Mouse (Mus musculus) C2C12 (cell line): ENCODE measurements around the gene Adgrb2. TPM values are rescaled to one million over a fixed set of nuclear protein-coding genes. Genes with fewer than 3 reads are reported as not detected.
A peak's percentile ranks its signal among the peaks of the same experiment; 100 is the strongest.

Experiments used
- H3K27me3 ChIP-seq: one replicate; pipeline ENCODE4 v1.6.1; 2011; ENCODE audit not compliant: control insufficient read depth, insufficient read depth, insufficient read length
- H3K36me3 ChIP-seq: one replicate; pipeline ENCODE4 v1.6.1; 2011; ENCODE audit not compliant: control insufficient read depth, insufficient read depth
- H3K4me3 ChIP-seq: one replicate; pipeline ENCODE4 v1.5.1; 2011; ENCODE audit warnings: mild to moderate bottlenecking, control low read depth; ENCODE audit not compliant: poor library complexity, insufficient read depth, severe bottlenecking
- H3K79me2 ChIP-seq: one replicate; pipeline ENCODE4 v1.6.1; 2011; ENCODE audit not compliant: control insufficient read depth, insufficient read depth
- H3K79me3 ChIP-seq: one replicate; pipeline ENCODE4 v1.6.1; 2011; ENCODE audit warnings: low read depth, control low read depth
- H3ac ChIP-seq: one replicate; pipeline ENCODE3; 2011; ENCODE audit warnings: low read depth; ENCODE audit not compliant: control insufficient read depth, insufficient read length
- CEBPB ChIP-seq: IDR thresholded peaks from one replicate; pipeline ENCODE4 v1.6.1; 2011; ENCODE audit warnings: low read depth, mild to moderate bottlenecking, control low read depth, moderate library complexity
- CTCF ChIP-seq: IDR thresholded peaks from one replicate; pipeline ENCODE4 v1.5.1; 2011; ENCODE audit not compliant: control insufficient read depth, insufficient read depth, insufficient read length
- FOSL1 ChIP-seq: IDR thresholded peaks from one replicate; pipeline ENCODE4 v1.8.0; 2011; ENCODE audit warnings: mild to moderate bottlenecking, low read length; ENCODE audit not compliant: poor library complexity, insufficient read depth, severe bottlenecking
- MAX ChIP-seq: IDR thresholded peaks from one replicate; pipeline ENCODE4 v1.6.1; 2011; ENCODE audit warnings: mild to moderate bottlenecking, control low read depth
- MYOD1 ChIP-seq: IDR thresholded peaks from one replicate; pipeline ENCODE4 v1.6.1; 2011; ENCODE audit warnings: low read depth; ENCODE audit not compliant: control insufficient read depth, insufficient read length
- MYOG ChIP-seq: IDR thresholded peaks from one replicate; pipeline ENCODE4 v1.6.1; 2011; ENCODE audit not compliant: control insufficient read depth, insufficient read length; ENCODE audit errors: extremely low read depth
- USF1 ChIP-seq: IDR thresholded peaks from one replicate; pipeline ENCODE4 v1.6.1; 2011; ENCODE audit warnings: low read depth, mild to moderate bottlenecking, control low read depth, moderate library complexity
- long read RNA-seq, 2 experiments: library from polyadenylated mRNA; unstranded; transcript quantifications; one replicate each; pipeline ENCODE4 v2.0.0; 2019 to 2020
- polyA plus RNA-seq: library from polyadenylated mRNA; unstranded; fragments of >200 nt; fragmentation: generic; extraction: Trizol; gene quantifications from one replicate; pipeline ENCODE4 v1.2.1, GENCODE M21; 2012; ENCODE audit warnings: missing spikeins

Adgrb2 gene
- 0.06 TPM for polyA plus RNA-seq
- long read RNA-seq, experiment 1, result 0 reads
- long read RNA-seq, experiment 2, result 0 reads

DNA sequence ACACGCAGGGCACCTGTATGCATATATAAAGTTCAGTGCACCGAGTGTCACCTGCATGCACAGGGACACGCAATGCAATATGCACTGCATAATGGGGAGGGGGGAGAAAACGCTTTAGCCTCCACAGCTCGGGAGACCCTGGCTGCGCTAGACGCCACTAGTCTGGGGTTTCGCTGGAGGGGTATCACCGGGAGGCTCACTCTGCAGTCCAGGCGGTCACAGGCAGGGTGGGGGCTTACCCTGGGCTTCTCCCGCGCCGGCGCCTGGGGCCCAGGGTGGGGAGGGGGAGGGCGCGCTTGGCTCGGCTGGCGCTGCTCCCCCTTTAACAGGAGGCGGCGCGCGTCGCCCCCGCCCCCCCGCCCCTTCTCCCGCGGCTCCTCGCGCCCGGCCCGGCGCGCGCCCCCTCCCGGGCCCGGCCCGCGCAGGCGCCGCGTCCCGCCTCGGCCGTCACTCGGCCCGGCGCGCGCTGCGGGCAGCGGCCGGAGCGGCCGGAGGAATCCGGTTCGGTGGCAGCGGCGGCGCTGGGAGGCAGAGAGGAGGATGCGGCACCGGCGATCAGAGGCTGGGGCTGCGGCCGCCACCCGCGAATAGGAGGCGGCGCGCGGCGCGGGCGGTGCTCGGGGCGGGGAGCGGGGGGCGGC is at the start of gene Adgrb2:
Gene Adgrb2, plus strand, starts transcription at position 450 of the 641 bp plus-strand sequence.
- Histone ChIP-seq H3K79me3 (no peaks in the 10 kb centered on the region), H3ac (peak within 1 kb of the TSS; percentile 43), H3K27me3 (peaks cover 60% of the 10 kb centered on the region), H3K79me2 (no peaks in the 10 kb centered on the region), H3K4me3 (no peak within 1 kb of the TSS), H3K36me3 (no peaks in the 10 kb centered on the region)
- no peak for TF ChIP-seq MYOG
- no peak for TF ChIP-seq USF1
- TF ChIP-seq MYOD1, result no peak
- no peak for TF ChIP-seq CEBPB
- TF ChIP-seq MAX, result no peak
- TF ChIP-seq FOSL1, result no peak
- no peak for TF ChIP-seq CTCF

- Histone ChIP-seq H3K79me2 (no peaks in the 10 kb centered on the region), H3K27me3 (peaks cover 8% of the 10 kb centered on the region), H3K36me3 (no peaks in the 10 kb centered on the region), H3K79me3 (no peaks in the 10 kb centered on the region), H3K4me3 (no peak overlapping the region), H3ac (no peak overlapping the region)
- TF ChIP-seq FOSL1, result no peak
- no peak for TF ChIP-seq CTCF
- peak; percentile 74 for TF ChIP-seq CEBPB
Measured at GRCm38 (mm10) chr4:129951359-129951821, 33.3 kb upstream of the Adgrb2 start.

DNA sequence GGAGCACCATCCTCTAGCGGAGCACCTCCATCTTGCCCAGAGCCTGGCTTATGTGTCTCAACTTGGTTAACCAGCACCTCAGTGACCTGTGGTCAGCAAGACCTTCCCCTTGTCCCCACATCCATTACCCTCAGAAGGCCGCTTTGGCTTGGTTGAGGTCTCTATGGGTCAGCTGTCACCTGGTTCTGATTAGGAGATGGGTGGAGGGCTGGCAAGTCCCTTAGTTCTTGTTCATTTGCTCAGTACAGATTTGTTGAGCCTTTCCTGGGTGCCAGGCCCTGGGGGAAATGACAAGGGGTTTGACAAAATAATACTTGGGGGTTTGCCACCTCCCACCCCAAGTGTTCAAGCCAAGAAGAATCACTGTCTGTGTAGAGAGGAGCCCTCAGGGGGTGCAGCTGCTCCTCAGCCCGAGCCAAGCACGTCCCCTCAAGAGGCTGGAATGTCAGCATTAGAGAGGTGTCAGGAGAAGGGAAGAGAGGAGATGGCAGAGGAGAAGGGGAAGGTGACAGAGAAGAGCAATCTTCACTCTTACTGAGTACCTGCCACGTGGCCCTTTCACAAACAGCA is 32.3 kb upstream of the Adgrb2 start:
- Histone ChIP-seq H3K79me2 (no peaks in the 10 kb centered on the region), H3K36me3 (no peaks in the 10 kb centered on the region), H3K4me3 (no peak overlapping the region), H3K79me3 (no peaks in the 10 kb centered on the region), H3ac (no peak overlapping the region), H3K27me3 (peaks cover 12% of the 10 kb centered on the region)
- TF ChIP-seq CEBPB, result no peak
- TF ChIP-seq MYOG, result no peak
- TF ChIP-seq MAX, result no peak
- no peak for TF ChIP-seq MYOD1
- no peak for TF ChIP-seq CTCF

DNA sequence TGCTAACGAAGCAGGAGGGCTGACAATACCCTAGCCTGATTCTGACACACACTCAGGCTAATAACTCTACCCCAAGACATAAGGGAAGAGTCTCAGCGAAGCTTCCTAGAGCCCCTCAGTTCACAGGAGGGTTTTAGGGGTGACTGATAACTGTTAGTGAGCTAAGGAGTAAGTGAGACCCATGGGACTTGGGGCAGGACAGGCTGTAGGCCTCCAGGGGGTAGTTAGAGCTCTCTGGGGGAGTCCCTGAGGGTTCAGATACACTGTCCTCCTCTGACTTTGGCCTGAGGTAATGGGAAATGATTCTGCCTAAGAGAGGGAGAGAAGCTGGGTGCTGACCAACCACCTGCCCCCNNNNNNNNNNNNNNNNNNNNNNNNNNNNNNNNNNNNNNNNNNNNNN is 30.1 kb upstream of the Adgrb2 start:
- Histone ChIP-seq H3K36me3 (no peaks in the 10 kb centered on the region), H3ac (no peak overlapping the region), H3K27me3 (peaks cover 9% of the 10 kb centered on the region), H3K4me3 (no peak overlapping the region), H3K79me2 (no peaks in the 10 kb centered on the region), H3K79me3 (no peaks in the 10 kb centered on the region)
- TF ChIP-seq MYOG (no peak), FOSL1 (no peak), CTCF (no peak), MYOD1 (no peak), USF1 (no peak), MAX (no peak), CEBPB (no peak)

DNA sequence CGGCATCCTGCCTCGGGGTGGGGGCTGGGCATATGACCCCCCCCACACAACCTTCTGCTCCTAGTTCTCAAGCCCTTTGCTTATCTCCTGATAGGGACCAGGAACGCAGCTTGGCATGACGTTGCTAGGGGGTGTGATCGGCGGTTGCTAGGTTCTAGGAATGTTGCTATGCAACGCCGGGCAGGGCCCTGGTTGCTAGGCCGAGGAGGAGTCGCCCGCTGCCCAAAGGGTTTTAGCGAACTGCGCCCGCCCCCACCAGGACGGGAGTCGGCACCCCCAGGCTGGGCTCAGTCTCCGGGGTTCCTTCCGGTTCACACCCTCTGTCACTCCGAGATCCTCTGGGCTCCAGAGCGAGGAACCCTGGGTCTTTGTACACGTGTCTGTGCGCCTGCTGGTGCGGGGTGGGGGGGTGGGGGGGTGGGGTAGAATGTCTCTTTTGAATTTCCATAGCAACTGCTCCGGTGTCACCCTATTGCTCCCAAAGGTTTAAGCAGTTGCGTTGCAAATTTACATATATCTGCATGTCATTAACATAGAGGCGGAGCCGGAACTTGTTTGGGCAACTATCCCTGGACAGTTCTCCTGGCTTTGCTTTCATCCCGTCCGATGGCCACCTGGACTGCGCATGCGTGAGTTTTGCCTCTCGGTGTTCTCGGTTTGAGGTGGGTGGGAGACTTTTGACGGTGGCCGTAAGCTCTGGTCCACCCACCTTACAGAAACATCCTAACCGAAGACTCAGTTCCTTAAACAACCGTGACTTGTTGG is 24.3 kb upstream of the Adgrb2 start:
- H3K27me3 ChIP-seq, result peaks cover 19% of the 10 kb centered on the region
- peak overlapping the region; percentile 33 for H3ac ChIP-seq
- no peaks in the 10 kb centered on the region for H3K79me2 ChIP-seq
- no peaks in the 10 kb centered on the region for H3K36me3 ChIP-seq
- H3K79me3 ChIP-seq, result no peaks in the 10 kb centered on the region
- H3K4me3 ChIP-seq, result no peak overlapping the region
- TF ChIP-seq FOSL1, result no peak
- no peak for TF ChIP-seq CTCF
- TF ChIP-seq MYOG, result no peak
- no peak for TF ChIP-seq MYOD1
- TF ChIP-seq MAX, result no peak
- TF ChIP-seq CEBPB, result no peak
- no peak for TF ChIP-seq USF1

- TF ChIP-seq CEBPB (no peak), MYOG (no peak), MYOD1 (no peak), MAX (no peak), USF1 (no peak), FOSL1 (no peak), CTCF (no peak)
- no peaks in the 10 kb centered on the region for H3K79me3 ChIP-seq
- H3K36me3 ChIP-seq, result no peaks in the 10 kb centered on the region
- H3K79me2 ChIP-seq, result no peaks in the 10 kb centered on the region
- H3K4me3 ChIP-seq, result no peak overlapping the region
- H3ac ChIP-seq, result no peak overlapping the region
- peaks cover 30% of the 10 kb centered on the region for H3K27me3 ChIP-seq
Measured at GRCm38 (mm10) chr4:129965294-129965693, 19.4 kb upstream of the Adgrb2 start.
